Mouse (Mus musculus): ENCODE results near the gene Trappc12.
"Not testable (repeated sequence)": the region's sequence is repeated elsewhere in the genome, so short reads cannot be mapped to it uniquely, and the experiment has no call there.

Trappc12 gene

DNA sequence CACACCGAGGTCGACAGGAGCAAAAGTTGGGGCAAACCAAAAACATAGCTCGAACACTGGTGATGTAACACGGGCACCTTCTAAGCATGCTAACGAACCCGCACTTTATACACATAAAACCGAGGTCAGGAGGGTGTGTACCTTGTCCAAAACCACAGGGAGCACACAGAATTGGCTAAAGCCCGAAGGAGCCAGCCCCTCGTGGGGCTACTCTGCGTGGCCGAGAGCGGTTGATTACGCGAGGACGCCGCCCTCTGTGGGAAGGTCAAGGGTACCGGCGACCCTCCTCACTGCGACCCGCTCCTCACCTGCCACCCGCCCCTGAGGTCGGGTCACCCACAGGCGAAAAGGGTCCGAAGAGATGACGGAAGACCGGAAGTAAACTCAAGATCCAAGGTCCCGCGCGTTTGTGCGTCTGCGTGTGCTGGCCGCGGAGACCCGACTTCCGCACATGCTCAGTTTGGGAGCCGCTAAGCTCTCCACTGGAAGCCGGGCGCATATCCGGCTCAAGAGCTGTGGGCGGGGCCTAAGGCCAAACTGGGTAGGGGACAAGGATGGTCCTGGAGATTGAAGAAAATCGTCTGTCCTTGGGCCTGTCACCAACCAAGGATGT is at the start of gene Trappc12:
TSS of gene Trappc12 (minus strand) at position 452 of the 613 bp plus-strand sequence.
- peak; percentile 89 to 91 for DNase-seq

GRCm38 (mm10) chr12:28799798-28800411 is 49.6 kb upstream of the Trappc12 start:
- DNase-seq = peak; percentile 30 to 40

DNA sequence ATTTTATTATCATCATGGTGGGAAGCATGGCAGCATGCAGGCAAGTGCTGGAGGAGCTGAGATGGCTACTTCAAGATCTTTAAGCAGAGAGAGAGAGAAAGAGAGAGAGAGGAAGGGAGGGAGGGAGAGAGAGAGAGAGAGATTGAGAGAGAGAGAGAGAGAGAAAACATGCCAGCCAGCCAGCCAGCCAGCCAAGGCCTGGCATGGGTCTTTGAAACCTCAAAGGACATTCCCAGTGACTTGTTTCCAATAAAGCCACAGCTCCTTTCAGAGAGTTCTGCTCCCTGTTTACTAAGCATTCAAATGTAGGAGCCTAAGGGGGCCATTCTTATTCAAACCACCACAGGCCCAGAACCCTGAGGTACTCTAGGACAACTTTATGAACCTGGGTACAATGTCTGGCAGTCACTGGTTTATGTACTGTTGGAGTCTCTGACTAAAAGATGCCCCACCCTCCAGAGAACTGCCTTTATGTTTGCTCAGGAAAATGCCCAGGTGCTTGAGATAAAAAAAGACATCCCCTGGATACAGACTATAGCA is 46.7 kb upstream of the Trappc12 start:
- DNase-seq = no peak

- DNase-seq = peak; percentile 38
These were observed 44.8 kb upstream of the Trappc12 start for GRCm38 (mm10) chr12:28795041-28795440.

- DNase-seq = peak; percentile 55
These were observed 43.4 kb upstream of the Trappc12 start for GRCm38 (mm10) chr12:28793715-28794114.

DNA sequence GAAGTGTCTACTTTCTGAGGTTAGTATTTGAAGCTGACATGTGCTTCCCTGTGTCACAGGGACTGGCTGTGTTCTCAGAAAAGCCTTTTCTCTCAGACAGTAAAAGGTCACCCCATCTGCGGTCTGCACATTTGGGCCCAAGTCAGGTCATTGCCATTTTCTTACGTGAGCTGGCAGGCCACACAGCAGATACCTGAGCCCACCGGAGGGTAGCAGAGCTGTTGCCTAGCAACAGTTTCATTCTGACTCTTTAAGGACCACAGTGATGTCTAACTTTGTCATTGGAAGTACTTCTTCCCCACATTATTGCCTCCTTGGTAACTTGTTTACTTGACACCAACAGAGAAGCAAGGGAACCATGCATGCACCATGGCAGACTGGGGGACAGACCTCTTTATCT is 42.3 kb upstream of the Trappc12 start:
- DNase-seq = no peak

DNA sequence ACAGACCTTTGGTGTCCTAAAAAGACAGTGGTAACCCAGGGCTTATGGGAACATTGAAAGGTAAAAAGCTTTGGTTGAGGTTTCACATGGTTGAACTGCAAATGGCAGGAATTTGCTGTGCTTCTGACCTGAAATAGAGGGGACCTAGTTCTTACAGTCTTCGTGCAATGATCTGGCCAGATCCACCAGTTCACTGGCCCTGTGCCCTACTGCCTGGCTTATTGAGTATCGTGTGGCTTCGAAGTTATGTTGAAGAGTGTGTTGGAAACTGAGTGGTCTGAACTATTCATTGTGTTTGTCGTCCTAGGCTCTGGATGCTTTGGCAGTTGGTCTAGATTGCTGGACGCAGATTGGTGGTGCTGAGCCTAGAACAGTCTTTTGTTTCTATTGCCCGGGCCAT is 36.0 kb upstream of the Trappc12 start:
- DNase-seq = peak; percentile 60 to 66

GRCm38 (mm10) chr12:28785299-28785698 is 35.0 kb upstream of the Trappc12 start:
- no peak for DNase-seq

DNA sequence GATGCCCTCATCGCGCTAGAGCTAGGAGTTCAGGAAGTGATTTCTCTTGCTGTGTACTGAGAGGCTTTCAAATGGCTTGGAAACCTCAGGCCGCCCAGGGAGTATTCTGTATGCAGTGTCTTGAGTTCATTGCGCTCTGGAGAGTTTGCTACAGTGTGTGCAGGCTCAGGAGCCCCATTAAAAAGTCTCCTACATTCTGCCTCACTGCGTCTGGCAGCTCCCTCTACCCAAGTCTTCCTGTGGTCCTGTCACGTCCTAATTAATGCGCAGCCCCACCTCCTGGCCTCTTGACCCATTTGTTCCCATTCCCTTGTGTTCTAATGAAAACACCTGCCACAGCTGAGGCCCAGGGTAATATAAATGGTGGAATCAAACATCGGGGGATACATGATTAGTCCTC is 34.6 kb upstream of the Trappc12 start:
- no peak for DNase-seq

GRCm38 (mm10) chr12:28784355-28784754 is 34.1 kb upstream of the Trappc12 start:
- peak; percentile 42 to 67 for DNase-seq

- no peak for DNase-seq
These were observed 32.4 kb upstream of the Trappc12 start for GRCm38 (mm10) chr12:28782637-28783036.

DNA sequence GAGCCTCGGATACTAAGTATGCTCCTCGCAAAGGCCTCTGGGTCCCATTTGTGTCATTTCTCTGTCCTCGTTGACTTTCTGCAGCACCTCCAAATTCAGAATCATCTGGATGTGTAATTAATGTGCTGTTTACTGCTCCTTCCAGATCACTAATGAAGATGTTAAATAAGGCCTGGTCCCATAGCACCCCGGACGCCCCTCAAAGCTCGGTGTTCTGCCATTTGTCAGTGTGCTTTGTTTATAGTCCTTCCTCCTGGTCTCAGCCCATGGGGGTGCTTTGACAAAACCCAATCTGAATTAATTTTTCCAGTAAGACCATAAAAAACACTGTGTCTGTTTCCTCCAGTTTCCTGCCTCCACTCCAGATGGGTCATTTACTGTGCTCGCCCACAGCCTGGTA is 29.9 kb upstream of the Trappc12 start:
- no peak for DNase-seq

DNA sequence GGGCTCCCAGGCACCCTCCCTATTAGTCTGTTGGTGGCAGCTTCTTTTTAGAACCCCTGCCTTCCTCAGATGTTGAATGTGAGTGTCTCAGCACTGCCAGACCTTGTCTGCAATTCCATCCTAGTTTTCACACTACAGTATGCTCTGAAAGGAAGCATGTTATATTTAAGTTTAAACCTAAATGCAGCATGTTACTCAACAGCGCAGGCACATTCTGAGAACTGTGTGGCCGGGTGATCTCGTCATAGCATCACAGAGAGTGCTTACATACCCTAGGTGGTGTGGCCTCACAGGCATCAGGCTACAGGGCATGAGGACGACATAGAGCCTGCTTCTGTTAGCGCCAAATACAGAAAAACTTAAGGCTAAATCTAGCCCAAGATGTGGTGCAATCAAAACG is 25.4 kb upstream of the Trappc12 start:
- DNase-seq = no peak

GRCm38 (mm10) chr12:28775120-28775519 is 24.8 kb upstream of the Trappc12 start:
- no peak for DNase-seq

DNA sequence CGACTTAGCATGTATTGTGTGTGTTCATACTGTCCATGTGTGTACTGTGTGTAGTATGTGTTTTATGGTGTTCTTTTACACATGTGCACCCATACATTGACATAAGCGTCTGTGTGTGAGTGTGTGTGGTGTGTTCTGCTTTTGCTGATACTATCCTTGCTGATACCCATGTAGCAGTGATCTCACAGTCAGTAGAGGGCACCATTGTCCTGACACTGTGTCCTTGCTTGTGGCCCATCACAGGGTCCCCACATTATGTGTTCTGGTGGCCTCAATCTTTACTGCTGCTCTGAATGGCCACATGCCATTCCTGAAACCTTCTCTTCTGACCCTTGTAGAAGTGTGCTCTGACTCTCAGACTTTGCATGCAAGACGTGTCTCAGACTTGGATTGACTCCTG is 23.5 kb upstream of the Trappc12 start:
- peak; percentile 42 to 50 for DNase-seq

GRCm38 (mm10) chr12:28769953-28770352 is 19.7 kb upstream of the Trappc12 start:
- no peak for DNase-seq

- DNase-seq = no peak
These were observed 5.7 kb upstream of the Trappc12 start for GRCm38 (mm10) chr12:28756019-28756418.

DNA sequence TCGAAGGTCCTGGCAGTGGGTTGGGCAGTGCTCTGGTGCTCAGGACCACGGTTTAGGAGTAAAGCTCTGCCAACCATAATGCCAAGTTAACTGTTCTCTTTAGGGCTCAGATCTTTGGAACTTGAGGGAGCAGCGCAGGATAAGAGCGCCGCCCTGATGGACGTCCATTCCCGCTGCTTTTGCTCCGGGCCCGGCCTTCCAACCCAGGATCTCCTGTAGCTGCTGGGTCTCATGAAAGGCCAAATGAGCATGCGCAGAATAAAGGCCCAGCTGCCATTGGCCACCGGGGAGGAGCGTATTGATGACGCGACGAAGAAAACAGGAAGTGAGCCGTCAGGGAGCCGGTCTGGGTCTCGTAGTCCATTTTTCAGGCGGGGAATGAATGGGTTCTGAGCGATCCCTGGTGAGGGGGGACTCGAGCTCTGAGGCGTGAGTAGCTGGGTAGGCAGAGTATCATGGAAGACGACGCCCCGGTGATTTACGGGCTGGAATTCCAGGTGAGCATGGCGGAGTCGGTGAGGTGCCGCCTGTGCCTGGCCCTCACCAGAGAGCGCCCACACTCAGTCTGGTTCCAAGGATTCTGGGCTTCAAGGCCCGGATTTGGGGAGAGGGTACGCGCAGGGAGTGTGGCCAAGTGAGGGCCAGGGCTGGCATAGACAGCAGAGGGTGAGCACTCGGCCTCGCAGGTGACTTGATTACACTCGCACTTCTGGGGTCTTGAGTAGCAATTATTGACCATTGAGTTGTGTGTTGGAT is 1.4 kb upstream of the Trappc12 start, which contains the start of gene Eipr1:
TSS of gene Eipr1 (plus strand) at position 296 of the 756 bp plus-strand sequence.
- DNase-seq = peak; percentile 88 to 90

DNA sequence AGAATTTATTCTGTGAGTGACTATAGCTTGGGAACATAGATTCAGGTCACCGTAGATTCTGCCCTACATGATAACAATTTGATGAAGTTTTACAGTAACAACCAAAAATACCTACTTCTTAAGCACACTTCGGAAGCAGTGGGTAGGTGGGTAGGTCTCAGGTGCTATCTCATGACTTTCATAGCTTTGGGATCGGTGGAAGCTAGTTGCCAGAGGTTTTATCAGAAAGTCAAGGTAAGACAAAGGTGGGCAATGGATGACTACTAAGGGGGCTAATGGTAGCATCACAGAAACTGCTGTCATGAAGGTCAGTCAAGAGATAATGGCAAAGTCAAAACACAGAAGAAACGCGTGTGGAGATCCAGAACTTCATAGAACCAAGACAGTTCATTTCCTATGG is 604 bp upstream of the Trappc12 start:
- no peak for DNase-seq

DNA sequence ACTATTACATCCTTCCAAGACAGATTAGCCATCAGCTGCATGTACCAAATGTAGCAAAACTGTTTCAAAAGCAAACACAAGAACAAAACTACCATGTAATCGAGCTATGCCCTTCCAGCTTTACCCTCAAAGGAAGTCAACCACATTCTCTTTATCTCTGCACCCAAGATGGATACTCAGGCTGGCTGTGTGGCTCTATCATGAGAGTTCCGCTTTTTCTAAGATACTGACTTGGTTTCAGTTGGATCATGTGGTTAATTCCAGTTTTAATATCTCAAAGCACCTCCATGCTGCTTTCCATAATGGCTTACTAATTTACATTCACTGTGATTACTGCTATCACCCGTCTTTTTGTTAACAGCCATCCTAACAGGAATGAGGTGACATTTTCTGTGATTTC is 6.9 kb downstream of the Trappc12 start:
- DNase-seq = no peak

- no peak for DNase-seq
These were observed 15.0 kb downstream of the Trappc12 start for GRCm38 (mm10) chr12:28735293-28735692.

- no peak for DNase-seq
These were observed 16.0 kb downstream of the Trappc12 start for GRCm38 (mm10) chr12:28734271-28734670.

DNA sequence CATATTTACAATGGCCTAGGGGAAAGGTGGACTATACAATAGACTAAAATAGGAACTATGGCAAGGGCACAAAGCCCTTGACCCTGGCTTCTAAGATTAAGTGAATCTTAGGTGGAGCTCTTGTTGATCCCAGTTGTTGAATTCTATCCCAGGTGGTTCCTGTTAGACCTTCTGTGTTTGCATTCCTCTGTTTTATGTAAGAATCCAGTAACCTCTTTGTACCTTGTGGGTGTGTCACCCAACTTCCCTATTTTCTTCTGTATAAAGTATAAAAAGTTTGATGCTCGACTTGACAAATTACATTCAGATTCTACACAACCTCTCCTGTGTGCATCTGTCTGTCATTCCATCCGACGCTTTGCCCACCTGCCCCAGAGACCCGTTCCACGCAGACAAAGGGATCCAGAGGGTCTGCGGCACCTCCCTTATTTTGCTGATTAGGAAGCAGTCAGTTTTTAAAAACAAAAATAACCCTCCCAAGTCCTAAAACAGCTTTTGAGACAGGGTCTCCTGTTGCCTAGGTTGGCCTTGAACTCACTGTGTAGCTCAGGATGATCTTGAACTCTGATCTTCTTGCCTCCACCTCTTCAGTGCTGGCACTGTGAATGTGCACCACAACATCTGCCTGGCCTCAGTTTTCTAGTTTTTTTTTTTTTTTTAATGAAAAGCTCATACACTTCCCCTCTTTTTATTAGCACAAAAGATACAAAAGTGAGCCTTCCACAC is 16.6 kb downstream of the Trappc12 start:
- not testable (repeated sequence) for DNase-seq

Data from cerebellum, postnatal 14 days (tissue).